Mouse (Mus musculus) limb, embryonic 12.5 days (tissue): ENCODE measurements around the gene Gm28308. TPM values are rescaled to one million over a fixed set of nuclear protein-coding genes. Genes with fewer than 3 reads are reported as not detected.

ENCODE experiments used
- ATAC-seq: fragments of 200-750 bp; cut with Nextera tagmentation; 2 replicates; pipeline ENCODE4 v1.8.0; 2017; ENCODE audit warnings: low read depth, moderate TSS enrichment; ENCODE audit not compliant: insufficient number of reproducible peaks, insufficient read depth, low FRiP score, low TSS enrichment
- H3K27ac ChIP-seq: fragments of 300-500 bp; sonication (generic); 2 replicates; pipeline ENCODE4 v1.5.1; 2016; ENCODE audit warnings: mild to moderate bottlenecking, moderate library complexity
- H3K27me3 ChIP-seq: fragments of 300-500 bp; sonication (generic); 2 replicates; pipeline ENCODE4 v1.6.1; 2016; ENCODE audit warnings: mild to moderate bottlenecking, moderate library complexity
- H3K36me3 ChIP-seq: fragments of 300-500 bp; sonication (generic); 2 replicates; pipeline ENCODE4 v1.6.1; 2016; ENCODE audit warnings: mild to moderate bottlenecking, moderate library complexity
- H3K4me1 ChIP-seq: fragments of 300-500 bp; sonication (generic); replicated peaks from 2 replicates; pipeline ENCODE4 v1.6.1; 2016
- H3K4me2 ChIP-seq: fragments of 300-500 bp; sonication (generic); 2 replicates; pipeline ENCODE4 v1.6.1; 2016; ENCODE audit warnings: mild to moderate bottlenecking, moderate library complexity
- H3K4me3 ChIP-seq: fragments of 300-500 bp; sonication (generic); replicated peaks from 2 replicates; pipeline ENCODE4 v1.5.1; 2016; ENCODE audit warnings: mild to moderate bottlenecking
- H3K9ac ChIP-seq: fragments of 300-500 bp; sonication (generic); replicated peaks from 2 replicates; pipeline ENCODE4 v1.6.1; 2016; ENCODE audit warnings: mild to moderate bottlenecking, moderate library complexity
- H3K9me3 ChIP-seq: fragments of 300-500 bp; sonication (generic); 2 replicates; pipeline ENCODE4 v1.6.1; 2016; ENCODE audit warnings: mild to moderate bottlenecking, moderate library complexity
- WGBS: fragments of 180-500 bp; shearing (Covaris S2); methylation state at CpG from one replicate; pipeline ENCODE4 v1.1.7; 2016; 5-methylcytosine and 5-hydroxymethylcytosine counted together
- microRNA counts: library from miRNA; unstranded; fragments of <30 nt; microRNA quantifications from one replicate; lab custom pipeline; 2017
- microRNA-seq: library from miRNA; unstranded; fragments of <30 nt; microRNA quantifications from one replicate; pipeline ENCODE4, GENCODE M21; 2017
- polyA plus RNA-seq: library from polyadenylated mRNA; unstranded; fragments of >200 nt; fragmentation: Nextera tagmentation; extraction: Ambion mirVana; gene quantifications from 2 replicates; pipeline ENCODE4 v1.2.1, GENCODE M21; 2016

Gm28308 gene
- polyA plus RNA-seq, 1 experiment from 2014 or later, result not detected

DNA sequence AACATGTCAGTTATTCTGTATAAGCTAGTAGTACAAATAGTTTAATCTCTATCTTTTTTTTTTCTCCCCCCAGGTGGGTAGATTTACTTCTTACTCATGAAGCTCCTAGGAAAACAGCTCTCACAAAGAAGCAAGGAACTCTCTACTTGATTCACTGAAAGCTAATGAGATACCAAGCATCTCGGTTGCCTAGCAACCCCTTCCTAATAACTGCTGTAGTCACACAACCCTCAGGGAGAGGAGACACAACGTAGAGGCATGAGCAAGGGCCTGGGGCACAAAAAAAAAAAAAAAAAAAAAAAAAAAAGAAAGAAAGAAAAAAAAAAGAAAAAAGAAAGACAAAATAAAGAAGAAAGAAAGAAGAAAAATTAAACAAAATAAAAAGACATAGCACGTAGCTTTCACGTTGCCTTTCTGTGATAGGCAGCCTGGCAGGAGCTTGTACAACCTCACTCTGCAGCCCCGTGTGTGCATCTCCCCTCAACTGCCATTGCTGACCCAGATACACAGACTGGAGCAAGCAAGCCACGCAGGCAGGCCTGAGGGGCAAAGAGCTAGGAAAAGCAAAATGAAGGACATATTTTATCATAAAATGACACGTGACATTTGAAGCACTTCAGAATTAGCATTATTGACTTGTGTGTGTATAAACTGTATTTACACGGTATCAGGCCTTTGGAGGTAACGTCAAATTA lies 75.2 kb downstream of the Gm28308 start:
- no peak overlapping the region for H3K4me2 ChIP-seq
- no peaks in the 10 kb centered on the region for H3K9me3 ChIP-seq
- no peak for ATAC-seq
- H3K4me1 ChIP-seq, result peaks cover 7% of the 10 kb centered on the region; the same call in 1 of the 2 replicates
- no peaks in the 10 kb centered on the region for H3K27me3 ChIP-seq
- H3K4me3 ChIP-seq, result no peak overlapping the region
- no peak overlapping the region for H3K27ac ChIP-seq
- WGBS, result 65% methylated on average over 9 of the region's 9 CpGs
- H3K9ac ChIP-seq, result no peak overlapping the region
- H3K36me3 ChIP-seq, result no peaks in the 10 kb centered on the region

DNA sequence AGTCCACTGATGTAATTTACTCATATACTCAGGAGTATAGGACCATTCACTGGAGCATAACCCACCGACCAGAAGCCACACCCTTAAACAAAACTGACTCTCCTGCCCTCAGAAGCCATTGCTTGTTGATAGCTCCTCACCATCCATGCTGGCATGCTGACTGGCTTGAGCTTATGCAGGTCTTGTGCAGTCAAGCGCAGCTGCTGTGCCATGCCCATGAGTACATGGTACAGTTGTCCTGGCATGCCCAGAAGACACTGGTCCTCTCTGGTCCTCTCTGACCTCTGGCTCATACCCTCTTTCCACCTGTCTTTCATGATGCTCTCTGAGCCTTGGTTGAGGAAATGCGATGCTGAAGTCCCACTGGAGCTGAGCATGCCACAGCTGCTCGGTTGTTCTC lies 89.5 kb downstream of the Gm28308 start:
- no peak overlapping the region for H3K4me3 ChIP-seq
- H3K4me2 ChIP-seq, result no peak overlapping the region
- 0 out of 2 replicates have a peak, but pooled peaks cover 2% of the 10 kb centered on the region for H3K4me1 ChIP-seq
- WGBS, result 78% methylated on average over 4 of the region's 4 CpGs
- peaks cover 5% of the 10 kb centered on the region; the same call in 1 of the 2 replicates for H3K27me3 ChIP-seq
- H3K36me3 ChIP-seq, result no peaks in the 10 kb centered on the region
- ATAC-seq, result no peak
- no peak overlapping the region for H3K27ac ChIP-seq
- peaks cover 8% of the 10 kb centered on the region for H3K9me3 ChIP-seq
- H3K9ac ChIP-seq, result no peak overlapping the region

DNA sequence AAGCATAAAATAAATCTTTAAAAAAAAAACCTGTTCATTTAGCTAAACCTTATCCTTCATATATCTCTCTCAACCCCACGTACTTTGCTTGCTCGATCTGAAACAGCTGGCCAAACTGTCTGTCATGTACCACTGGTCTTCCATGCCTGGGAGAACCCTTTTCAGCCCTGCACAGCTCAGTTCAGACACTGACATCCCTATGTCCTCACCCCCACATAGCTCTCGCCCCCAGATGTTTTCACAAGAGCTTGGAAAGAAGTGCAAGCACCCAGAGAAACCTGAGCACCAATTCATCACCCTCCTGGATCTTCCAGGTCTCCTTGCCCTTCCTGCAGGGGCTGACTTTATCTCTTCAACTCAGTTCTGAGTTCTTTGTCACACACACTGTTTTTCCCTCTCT lies 92.0 kb downstream of the Gm28308 start:
- H3K4me1 ChIP-seq, result peaks cover 8% of the 10 kb centered on the region
- WGBS, result 47% methylated on average over 3 of the region's 3 CpGs
- no peak for ATAC-seq

DNA sequence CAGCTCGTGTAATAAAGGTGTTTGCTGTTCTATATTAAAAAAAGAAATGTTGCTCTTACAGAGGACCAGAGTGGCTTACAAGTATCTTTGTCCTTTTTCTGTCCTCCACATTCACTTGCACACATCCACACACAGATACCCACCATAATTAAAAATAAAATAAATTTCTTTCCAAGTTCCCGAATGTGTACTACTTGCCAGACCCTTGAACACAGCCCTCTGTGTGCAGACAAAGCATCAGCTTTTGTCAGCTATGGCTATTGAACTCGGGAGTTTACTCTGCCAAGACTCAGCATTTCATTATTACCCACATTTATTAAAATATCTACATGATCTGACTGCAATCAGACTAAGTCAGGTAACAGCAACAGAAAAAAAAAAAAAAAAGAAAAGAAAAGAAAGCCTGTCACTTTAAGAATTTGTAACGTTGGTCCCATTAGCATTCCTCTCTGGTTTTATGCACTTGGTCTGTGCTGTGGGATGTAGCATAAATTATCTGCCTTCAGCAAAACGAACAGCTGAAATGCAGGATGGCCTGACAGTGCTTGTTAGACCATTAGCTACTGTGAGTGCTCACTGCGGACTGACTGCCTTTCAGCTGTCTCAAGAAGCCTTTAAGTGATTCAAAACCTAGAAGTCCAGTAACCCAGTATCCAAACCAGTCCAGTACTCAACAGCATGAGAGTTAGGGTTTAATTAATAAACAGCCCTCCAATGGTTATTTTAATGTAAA lies 94.1 kb downstream of the Gm28308 start:
- H3K9ac ChIP-seq, result no peak overlapping the region
- no peak for ATAC-seq
- no peaks in the 10 kb centered on the region for H3K36me3 ChIP-seq
- peaks cover 19% of the 10 kb centered on the region for H3K4me1 ChIP-seq
- 18% methylated on average over 6 of the region's 6 CpGs for WGBS
- no peak overlapping the region for H3K27ac ChIP-seq
- no peak overlapping the region for H3K4me2 ChIP-seq
- peaks cover 28% of the 10 kb centered on the region for H3K27me3 ChIP-seq
- no peak overlapping the region for H3K4me3 ChIP-seq
- H3K9me3 ChIP-seq, result no peaks in the 10 kb centered on the region

More for the DNA sequence above, 92.0 kb downstream of the Gm28308 start:
- H3K27me3 ChIP-seq, result peaks cover 22% of the 10 kb centered on the region; the same call in 1 of the 2 replicates
- H3K36me3 ChIP-seq, result no peaks in the 10 kb centered on the region
- H3K4me3 ChIP-seq, result no peak overlapping the region
- H3K9ac ChIP-seq, result no peak overlapping the region
- no peak overlapping the region for H3K27ac ChIP-seq
- no peak overlapping the region for H3K4me2 ChIP-seq
- no peaks in the 10 kb centered on the region for H3K9me3 ChIP-seq

DNA sequence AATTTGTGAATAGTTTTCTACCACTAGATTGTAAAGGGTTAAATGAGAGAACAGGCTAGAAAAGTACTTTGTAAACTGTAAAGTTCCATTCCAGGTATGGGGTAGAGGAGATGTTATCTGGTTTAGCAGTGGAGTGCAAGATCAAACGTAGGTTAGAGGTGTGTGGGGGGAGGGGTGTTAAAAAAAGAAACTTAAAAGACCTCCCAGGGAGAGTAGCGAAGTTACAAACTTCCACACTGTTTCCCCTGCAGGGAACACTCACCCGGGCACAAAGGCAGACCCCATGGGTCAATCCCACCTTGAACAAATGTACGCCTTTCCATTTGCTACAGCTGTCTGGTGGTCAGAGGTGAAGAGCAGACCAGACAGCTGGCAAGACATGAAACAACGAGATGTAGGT lies 97.2 kb downstream of the Gm28308 start:
- Histone ChIP-seq H3K27ac (no peak overlapping the region), H3K4me2 (peak overlapping the region; percentile 27; the same call in 1 of the 2 replicates), H3K36me3 (no peaks in the 10 kb centered on the region), H3K4me1 (peaks cover 19% of the 10 kb centered on the region), H3K4me3 (no peak overlapping the region), H3K27me3 (peaks cover 31% of the 10 kb centered on the region), H3K9me3 (no peaks in the 10 kb centered on the region), H3K9ac (no peak overlapping the region)
- 4% methylated on average over 5 of the region's 5 CpGs for WGBS
- no peak for ATAC-seq

MicroRNA genes within 50 kb of the gene (microRNA counts, 519-probe panel; counts per million panel counts)
- microRNA mmu-miR-196b (lab: Ali Mortazavi, UCI), result 8,534 counts per million, percentile 94 among the panel's probes with 10 or more counts

Small RNA genes within 50 kb of the gene (microRNA-seq; reads per million reads assigned to microRNA genes)
- gene Mir196b, result 98,320 reads per million, percentile 100 among the genes with 10 or more reads in this experiment

Other genes starting within 250 kb of the Gm28308 start
- gene Skap2, start 200.8 kb downstream of the Gm28308 start, polyA plus RNA-seq, result 14.4 and 14.6 TPM in 2 replicates
- 0.58 and 0.70 TPM in 2 replicates for gene Hoxa1, start 55.0 kb downstream of the Gm28308 start, polyA plus RNA-seq
- gene Hoxa2, start 48.5 kb downstream of the Gm28308 start, polyA plus RNA-seq, result 1.8 and 2.0 TPM in 2 replicates
- gene 5730596B20Rik, start 35.8 kb downstream of the Gm28308 start, polyA plus RNA-seq, result 0.91 and 0.98 TPM in 2 replicates
- 0.35 and 0.90 TPM in 2 replicates for gene Hoxa4, start 21.6 kb downstream of the Gm28308 start, polyA plus RNA-seq
- 8.2 and 9.2 TPM in 2 replicates for gene Hoxa5, start 8.8 kb downstream of the Gm28308 start, polyA plus RNA-seq
- 3.1 and 4.1 TPM in 2 replicates for gene Hoxa6, start 4.6 kb downstream of the Gm28308 start, polyA plus RNA-seq
- 7.7 and 7.9 TPM in 2 replicates for gene Hoxa3, start within 50 bp of the Gm28308 start, polyA plus RNA-seq
- 11.7 and 13.8 TPM in 2 replicates for gene Hoxa7, start 8.5 kb upstream of the Gm28308 start, polyA plus RNA-seq
- gene Hoxa9, start 17.8 kb upstream of the Gm28308 start, polyA plus RNA-seq, result 74.7 and 77.4 TPM in 2 replicates
- gene Hoxa10, start 27.5 kb upstream of the Gm28308 start, polyA plus RNA-seq, result 272 and 294 TPM in 2 replicates
- 88.2 and 96.8 TPM in 2 replicates for gene Hoxa11, start 32.5 kb upstream of the Gm28308 start, polyA plus RNA-seq
- gene Hoxa13, start 47.5 kb upstream of the Gm28308 start, polyA plus RNA-seq, result 33.1 and 34.1 TPM in 2 replicates
- gene Evx1, start 100.2 kb upstream of the Gm28308 start, polyA plus RNA-seq, result 4.8 and 5.2 TPM in 2 replicates